Mouse (Mus musculus) heart, embryonic 11.5 days (tissue): Measurements from ENCODE around the gene Rbbp8nl. TPM values are rescaled to one million over a fixed set of nuclear protein-coding genes. Genes with fewer than 3 reads are reported as not detected.

Experiments
- ATAC-seq: fragments of 200-750 bp; cut with Nextera tagmentation; replicated peaks from 2 replicates; pipeline ENCODE4 v1.8.0; 2017; ENCODE audit warnings: moderate library complexity; ENCODE audit not compliant: insufficient number of reproducible peaks, low FRiP score, low TSS enrichment
- H3K27ac ChIP-seq: fragments of 300-500 bp; sonication (generic); 2 replicates; pipeline ENCODE4 v1.5.1; 2014; ENCODE audit warnings: mild to moderate bottlenecking, low read depth, low read length
- H3K27me3 ChIP-seq: fragments of 300-500 bp; sonication (generic); 2 replicates; pipeline ENCODE4 v1.6.1; 2014; ENCODE audit warnings: mild to moderate bottlenecking, low read length, mixed read lengths; ENCODE audit not compliant: control insufficient read depth, insufficient read depth
- H3K36me3 ChIP-seq: fragments of 300-500 bp; sonication (generic); 2 replicates; pipeline ENCODE4 v1.6.1; 2014; ENCODE audit warnings: mild to moderate bottlenecking, low read length, moderate library complexity, mixed read lengths; ENCODE audit not compliant: control insufficient read depth, insufficient read depth
- H3K4me1 ChIP-seq: fragments of 300-500 bp; sonication (generic); 2 replicates; pipeline ENCODE4 v1.6.1; 2014; ENCODE audit warnings: low read length; ENCODE audit not compliant: control insufficient read depth, insufficient read depth
- H3K4me2 ChIP-seq: fragments of 300-500 bp; sonication (generic); 2 replicates; pipeline ENCODE4 v1.6.1; 2014; ENCODE audit warnings: mild to moderate bottlenecking, moderate library complexity
- H3K4me3 ChIP-seq: fragments of 300-500 bp; sonication (generic); 2 replicates; pipeline ENCODE4 v1.5.1; 2014; ENCODE audit warnings: low read depth, low read length
- H3K9ac ChIP-seq: fragments of 300-500 bp; sonication (generic); 2 replicates; pipeline ENCODE4 v1.6.1; 2014; ENCODE audit warnings: mild to moderate bottlenecking, low read depth, low read length, moderate library complexity
- H3K9me3 ChIP-seq: fragments of 300-500 bp; sonication (generic); replicated peaks from 2 replicates; pipeline ENCODE4 v1.6.1; 2016; ENCODE audit warnings: low read length; ENCODE audit not compliant: control insufficient read depth
- WGBS: fragments of 180-500 bp; shearing (Covaris S2); extraction: QIAGEN DNeasy Blood & Tissue Kit; methylation state at CpG from one replicate; pipeline ENCODE4 v1.1.7; 2014; ENCODE audit not compliant: insufficient replicate concordance; 5-methylcytosine and 5-hydroxymethylcytosine counted together
- polyA plus RNA-seq: library from polyadenylated mRNA; unstranded; fragments of >200 nt; fragmentation: Nextera tagmentation; extraction: Ambion mirVana; gene quantifications from 2 replicates; pipeline ENCODE4 v1.2.1, GENCODE M21; 2014

Rbbp8nl gene
- polyA plus RNA-seq, 1 experiment from 2014 or later: 0.10 TPM

DNA sequence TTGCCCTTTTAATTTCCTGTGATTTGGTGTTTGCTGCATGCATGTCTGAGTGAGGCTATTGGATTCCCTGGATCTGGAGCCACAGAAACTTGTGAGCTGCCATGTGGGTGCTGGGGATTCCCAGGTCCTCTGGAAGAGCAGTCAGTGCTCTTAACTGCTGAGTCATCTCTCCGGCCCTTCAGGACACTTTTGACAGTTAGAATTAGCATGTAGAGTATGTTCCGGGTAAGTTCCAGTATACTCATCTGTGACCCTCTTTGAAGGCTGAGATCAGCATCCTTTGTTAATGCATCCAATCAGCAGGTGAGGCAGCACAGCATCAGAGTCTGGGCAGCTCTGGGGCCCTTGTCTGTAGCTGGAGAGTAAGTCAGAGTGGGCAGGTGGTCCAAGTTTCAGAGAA, 10.6 kb upstream of the Rbbp8nl start:
- Histone ChIP-seq H3K9me3 (no peaks in the 10 kb centered on the region), H3K9ac (no peak overlapping the region), H3K4me2 (no peak overlapping the region), H3K4me1 (peaks cover 11% of the 10 kb centered on the region), H3K4me3 (no peak overlapping the region), H3K36me3 (no peaks in the 10 kb centered on the region), H3K27me3 (no peaks in the 10 kb centered on the region), H3K27ac (no peak overlapping the region)
- 44% methylated on average over 2 of the region's 2 CpGs for WGBS
- ATAC-seq: no peak

DNA sequence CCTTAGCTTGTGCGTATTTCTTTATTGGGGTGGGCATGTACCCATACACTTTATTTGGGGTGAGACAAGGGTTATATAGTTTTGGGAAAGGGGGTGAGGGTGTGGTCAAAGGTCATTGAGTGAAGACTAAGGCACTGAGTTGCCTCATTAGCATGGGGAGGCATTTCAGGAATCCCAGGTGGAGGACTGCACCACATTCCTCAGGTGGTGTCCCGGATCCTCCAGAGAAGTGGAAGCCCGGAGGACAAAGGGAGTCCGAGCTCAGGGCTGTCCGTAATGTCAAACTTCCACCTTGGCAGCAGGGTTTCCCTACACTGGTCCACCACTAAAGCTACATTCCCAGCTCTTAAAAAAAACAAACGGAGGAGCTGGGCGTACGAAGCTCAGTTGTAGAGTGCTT, 3.2 kb upstream of the Rbbp8nl start:
- H3K9ac ChIP-seq: no peak overlapping the region
- no peaks in the 10 kb centered on the region for H3K9me3 ChIP-seq
- no peaks in the 10 kb centered on the region for H3K36me3 ChIP-seq
- ATAC-seq: no peak
- H3K4me1 ChIP-seq: peaks cover 22% of the 10 kb centered on the region
- no peak overlapping the region for H3K4me2 ChIP-seq
- WGBS: 71% methylated on average over 8 of the region's 8 CpGs
- H3K4me3 ChIP-seq: no peak overlapping the region
- no peaks in the 10 kb centered on the region for H3K27me3 ChIP-seq
- H3K27ac ChIP-seq: no peak overlapping the region

DNA sequence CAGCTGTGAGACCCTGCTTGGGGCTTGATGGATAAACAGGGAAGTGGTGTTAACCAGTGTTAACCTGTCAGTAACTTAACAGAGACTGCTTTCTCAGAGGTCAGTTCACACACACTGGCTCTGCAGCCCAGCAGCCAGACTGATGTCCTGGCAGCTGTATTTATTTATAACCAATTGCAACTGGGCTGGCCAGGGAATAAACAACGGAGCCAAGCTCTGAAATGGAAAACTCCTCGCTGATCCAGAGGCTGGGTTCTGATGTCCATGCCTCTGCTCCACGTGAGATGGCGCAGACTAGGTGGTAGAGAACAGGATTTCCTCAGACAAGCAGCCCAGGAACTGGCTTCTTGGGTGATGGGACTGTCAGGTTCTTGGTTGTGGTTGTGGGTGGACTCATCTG, 2.3 kb upstream of the Rbbp8nl start:
- no peak for ATAC-seq
- Histone ChIP-seq H3K27me3 (no peaks in the 10 kb centered on the region), H3K36me3 (no peaks in the 10 kb centered on the region), H3K27ac (no peak overlapping the region), H3K4me1 (peaks cover 22% of the 10 kb centered on the region), H3K4me2 (no peak overlapping the region), H3K4me3 (no peak overlapping the region), H3K9ac (no peak overlapping the region), H3K9me3 (no peaks in the 10 kb centered on the region)
- 65% methylated on average over 4 of the region's 4 CpGs for WGBS

DNA sequence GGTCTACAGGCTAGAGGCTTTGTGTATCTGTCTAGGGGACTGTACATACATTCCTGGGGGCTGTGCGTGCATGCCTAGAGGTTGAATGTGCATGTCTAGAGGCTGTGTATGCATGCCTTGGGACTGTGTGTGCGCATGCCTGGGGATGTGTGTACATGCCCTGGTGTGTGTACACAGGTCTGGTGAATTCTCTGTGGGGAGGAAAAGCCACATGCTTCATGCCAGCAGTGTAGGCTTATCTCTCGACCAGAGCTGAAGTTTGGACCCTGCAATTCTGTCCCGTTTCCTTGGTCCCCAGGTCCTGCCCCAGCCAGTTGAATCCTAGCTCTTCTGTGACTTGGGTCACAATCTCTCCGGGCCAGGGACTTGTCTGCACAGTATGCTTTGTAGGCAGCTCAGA, 1.9 kb upstream of the Rbbp8nl start:
- H3K4me1 ChIP-seq: peaks cover 22% of the 10 kb centered on the region
- H3K9ac ChIP-seq: no peak overlapping the region
- H3K36me3 ChIP-seq: no peaks in the 10 kb centered on the region
- no peak overlapping the region for H3K4me3 ChIP-seq
- H3K9me3 ChIP-seq: no peaks in the 10 kb centered on the region
- H3K4me2 ChIP-seq: peak overlapping the region; percentile 16; the same call in 1 of the 2 replicates
- no peaks in the 10 kb centered on the region for H3K27me3 ChIP-seq
- WGBS: 74% methylated on average over 5 of the region's 5 CpGs
- ATAC-seq: no peak
- no peak overlapping the region for H3K27ac ChIP-seq

DNA sequence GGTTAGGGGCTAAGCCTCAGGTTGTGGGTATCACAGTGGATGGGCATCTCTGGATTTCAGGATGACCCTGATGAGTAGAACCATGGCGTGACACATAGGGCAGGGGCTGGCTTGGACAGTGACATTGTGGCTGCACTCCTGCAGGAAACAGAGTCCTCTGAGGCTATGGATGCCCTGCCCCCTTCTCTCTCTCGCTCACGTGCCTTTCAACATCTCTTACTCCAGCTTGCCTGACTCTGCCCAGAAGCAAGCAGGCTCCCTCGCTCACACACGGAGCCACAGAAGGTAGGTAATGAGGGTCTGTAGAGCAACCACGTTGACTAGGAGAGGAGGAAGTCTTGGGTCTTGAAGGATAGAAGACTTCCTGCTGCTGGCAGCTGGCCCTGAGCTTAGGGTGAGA, 824 bp upstream of the Rbbp8nl start:
- no peaks in the 10 kb centered on the region for H3K36me3 ChIP-seq
- WGBS: 29% methylated on average over 6 of the region's 6 CpGs
- H3K27me3 ChIP-seq: no peaks in the 10 kb centered on the region
- H3K9ac ChIP-seq: no peak overlapping the region
- H3K27ac ChIP-seq: no peak overlapping the region
- H3K9me3 ChIP-seq: no peaks in the 10 kb centered on the region
- H3K4me3 ChIP-seq: no peak overlapping the region
- ATAC-seq: no peak
- H3K4me1 ChIP-seq: peaks cover 22% of the 10 kb centered on the region
- H3K4me2 ChIP-seq: peak overlapping the region; percentile 43

DNA sequence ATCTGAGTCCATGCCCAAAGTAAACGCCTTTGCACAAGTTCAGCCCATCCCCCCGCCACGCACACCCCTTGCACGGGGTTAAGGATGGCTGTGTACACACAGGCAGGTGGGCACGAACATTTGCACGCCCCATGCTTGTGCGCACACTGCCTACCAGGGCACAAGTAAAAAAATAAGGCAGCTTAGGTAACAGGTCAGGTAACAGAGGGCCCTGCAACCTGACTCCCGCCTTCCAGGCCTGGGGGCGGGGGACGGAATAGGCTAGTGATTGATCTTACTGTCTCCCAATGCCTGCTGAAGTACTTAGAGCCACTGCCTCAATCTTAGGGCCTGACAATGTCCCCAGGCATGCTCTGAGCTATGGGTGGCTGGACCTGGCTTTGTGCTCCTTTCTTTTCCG, 713 bp downstream of the Rbbp8nl start:
- H3K4me3 ChIP-seq: no peak overlapping the region
- H3K4me1 ChIP-seq: peaks cover 22% of the 10 kb centered on the region
- 63% methylated on average over 11 of the region's 11 CpGs for WGBS
- H3K27ac ChIP-seq: no peak overlapping the region
- H3K4me2 ChIP-seq: no peak overlapping the region
- H3K27me3 ChIP-seq: no peaks in the 10 kb centered on the region
- H3K36me3 ChIP-seq: no peaks in the 10 kb centered on the region
- ATAC-seq: no peak
- H3K9me3 ChIP-seq: no peaks in the 10 kb centered on the region
- H3K9ac ChIP-seq: no peak overlapping the region

DNA sequence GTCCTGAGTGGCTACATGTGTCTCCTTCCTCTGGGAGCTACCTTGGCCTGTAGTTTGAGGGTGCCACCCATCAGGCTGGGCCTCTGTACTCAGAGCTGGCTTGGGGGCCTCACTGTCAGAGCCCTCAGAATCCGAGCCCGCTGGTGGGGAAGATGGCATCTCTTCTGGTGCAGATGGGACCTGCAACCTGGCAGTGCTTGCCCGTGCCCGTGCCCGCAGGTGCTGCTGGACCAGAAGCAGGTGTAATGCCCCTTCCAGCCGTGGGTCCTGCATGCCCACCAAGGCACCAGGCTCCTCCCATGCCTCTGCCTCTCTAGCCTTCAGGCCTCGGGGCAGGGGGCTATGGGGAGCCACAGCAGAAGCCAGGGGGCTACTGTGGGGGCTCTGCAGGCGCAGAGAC, 10.4 kb downstream of the Rbbp8nl start:
- no peaks in the 10 kb centered on the region for H3K36me3 ChIP-seq
- WGBS: 84% methylated on average over 8 of the region's 8 CpGs
- no peak overlapping the region for H3K4me2 ChIP-seq
- no peak for ATAC-seq
- H3K9me3 ChIP-seq: no peaks in the 10 kb centered on the region
- peaks cover 22% of the 10 kb centered on the region for H3K4me1 ChIP-seq
- H3K27ac ChIP-seq: no peak overlapping the region
- no peaks in the 10 kb centered on the region; the same call in 1 of the 2 replicates for H3K27me3 ChIP-seq
- no peak overlapping the region for H3K4me3 ChIP-seq
- H3K9ac ChIP-seq: no peak overlapping the region

DNA sequence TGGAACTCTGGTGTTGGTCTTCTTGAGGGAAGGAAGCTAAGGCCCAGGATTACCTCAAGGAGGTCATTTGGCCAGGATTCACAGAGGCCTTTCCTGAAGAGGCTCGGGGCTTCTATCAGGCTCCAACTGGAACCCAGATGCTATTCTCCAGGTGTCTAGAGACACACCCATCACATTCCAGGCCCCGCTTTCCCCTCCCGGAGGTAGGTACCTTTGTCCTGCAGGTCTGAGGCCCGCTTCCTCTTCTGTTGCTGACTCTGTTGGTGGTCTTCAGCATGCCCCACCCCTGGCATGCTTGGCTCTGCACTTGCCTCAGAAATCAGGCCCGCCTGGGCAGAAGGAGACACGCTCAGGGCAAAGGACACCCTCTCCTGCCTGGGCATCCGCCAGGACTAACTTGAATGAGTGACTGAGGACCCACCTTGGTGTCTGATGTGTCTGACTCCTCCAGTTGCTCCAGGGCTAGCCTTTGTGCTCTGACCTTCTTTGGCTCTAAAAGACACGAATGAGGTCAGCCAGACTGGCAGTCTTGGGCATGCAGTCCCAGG, 11.8 kb downstream of the Rbbp8nl start:
- no peak for ATAC-seq
- Histone ChIP-seq H3K9me3 (no peaks in the 10 kb centered on the region), H3K4me3 (no peak overlapping the region), H3K4me2 (no peak overlapping the region), H3K27ac (no peak overlapping the region), H3K4me1 (peaks cover 25% of the 10 kb centered on the region), H3K27me3 (no peaks in the 10 kb centered on the region; the same call in 1 of the 2 replicates), H3K9ac (no peak overlapping the region), H3K36me3 (no peaks in the 10 kb centered on the region)
- 75% methylated on average over 8 of the region's 8 CpGs for WGBS

DNA sequence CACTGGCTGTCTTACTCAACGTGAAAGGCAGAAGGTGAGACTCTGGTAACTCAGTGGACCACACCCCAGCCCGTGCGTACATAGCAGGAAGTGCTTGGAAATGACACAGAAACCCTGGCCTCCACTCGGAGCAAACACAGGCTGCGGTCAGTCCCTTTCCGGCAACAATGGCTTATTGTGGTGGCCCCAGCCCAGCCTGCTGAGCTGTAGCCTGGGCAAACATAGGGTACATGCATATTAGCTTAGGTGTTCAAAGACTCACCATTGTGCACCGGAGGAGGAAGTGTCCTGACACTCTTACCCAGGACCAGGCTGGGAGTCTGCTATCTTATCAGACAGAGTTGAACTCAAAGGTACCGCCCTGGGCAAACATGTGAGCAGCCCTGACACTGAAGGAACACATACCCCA, 12.8 kb downstream of the Rbbp8nl start:
- peak overlapping the region; percentile 50 for H3K4me2 ChIP-seq
- ATAC-seq: no peak
- H3K36me3 ChIP-seq: no peaks in the 10 kb centered on the region
- H3K27me3 ChIP-seq: no peaks in the 10 kb centered on the region
- no peak overlapping the region for H3K4me3 ChIP-seq
- 0 out of 2 replicates have a peak overlapping the region, but pooled peaks have one; percentile 58 for H3K27ac ChIP-seq
- H3K9me3 ChIP-seq: no peaks in the 10 kb centered on the region
- WGBS: 21% methylated on average over 8 of the region's 8 CpGs
- peak overlapping the region; percentile 23 for H3K9ac ChIP-seq
- peaks cover 33% of the 10 kb centered on the region for H3K4me1 ChIP-seq
